Mouse (Mus musculus): ENCODE data around the gene Oscp1. TPM values are rescaled to one million over a fixed set of nuclear protein-coding genes. Genes with fewer than 3 reads are reported as not detected.

Oscp1 gene
- polyA plus RNA-seq, 1 experiment from 2014 or later, result 27.8 TPM

- peak; percentile 30 for ATAC-seq
These were observed 46.1 kb downstream of the Oscp1 start for GRCm38 (mm10) chr4:126104261-126105075.

GRCm38 (mm10) chr4:126105131-126105783 lies 46.9 kb downstream of the Oscp1 start:
- 51% methylated on average over 7 of the region's 7 CpGs for WGBS
- Histone ChIP-seq H3K27me3 (no peaks in the 10 kb centered on the region), H3K9ac (peak overlapping the region; percentile 87), H3K27ac (no peak overlapping the region), H3K4me2 (peak overlapping the region; percentile 97), H3K9me3 (replicated peaks) (no peaks in the 10 kb centered on the region), H3K4me1 (peaks cover 67% of the 10 kb centered on the region), H3K4me3 (peak overlapping the region; percentile 93), H3K36me3 (ENCODE audit: poor library complexity, severe bottlenecking) (no peaks in the 10 kb centered on the region)
- no peak for ATAC-seq

More at GRCm38 (mm10) chr4:126104261-126105075, 46.1 kb downstream of the Oscp1 start:
- Histone ChIP-seq H3K27me3 (no peaks in the 10 kb centered on the region), H3K36me3 (ENCODE audit: poor library complexity, severe bottlenecking) (no peaks in the 10 kb centered on the region), H3K27ac (peak overlapping the region; percentile 44; the same call in 1 of the 2 replicates), H3K9me3 (replicated peaks) (no peaks in the 10 kb centered on the region), H3K4me1 (peaks cover 64% of the 10 kb centered on the region), H3K4me2 (peak overlapping the region; percentile 97), H3K4me3 (peak overlapping the region; percentile 93), H3K9ac (peak overlapping the region; percentile 87)
- WGBS, result 3% methylated on average over 34 of the region's 34 CpGs

- Histone ChIP-seq H3K4me3 (no peak overlapping the region), H3K9ac (peak overlapping the region; percentile 37; the same call in 1 of the 2 replicates), H3K4me1 (peaks cover 55% of the 10 kb centered on the region), H3K4me2 (no peak overlapping the region), H3K9me3 (replicated peaks) (no peaks in the 10 kb centered on the region), H3K27ac (no peak overlapping the region), H3K36me3 (ENCODE audit: poor library complexity, severe bottlenecking) (no peaks in the 10 kb centered on the region), H3K27me3 (no peaks in the 10 kb centered on the region)
- WGBS, result 25% methylated on average over 8 of the region's 8 CpGs
- no peak for ATAC-seq
These were observed 49.8 kb downstream of the Oscp1 start for GRCm38 (mm10) chr4:126108061-126108740.

GRCm38 (mm10) chr4:126109613-126110373 lies 51.4 kb downstream of the Oscp1 start:
- Histone ChIP-seq H3K36me3 (ENCODE audit: poor library complexity, severe bottlenecking) (no peaks in the 10 kb centered on the region), H3K9ac (peak overlapping the region; percentile 27), H3K4me2 (no peak overlapping the region), H3K27ac (peak overlapping the region; percentile 49), H3K9me3 (replicated peaks) (no peaks in the 10 kb centered on the region), H3K4me1 (peaks cover 53% of the 10 kb centered on the region), H3K27me3 (no peaks in the 10 kb centered on the region), H3K4me3 (no peak overlapping the region)
- 83% methylated on average over 10 of the region's 10 CpGs for WGBS
- ATAC-seq, result no peak

- Histone ChIP-seq H3K27me3 (no peaks in the 10 kb centered on the region), H3K36me3 (ENCODE audit: poor library complexity, severe bottlenecking) (no peaks in the 10 kb centered on the region), H3K9me3 (replicated peaks) (no peaks in the 10 kb centered on the region), H3K4me3 (no peak overlapping the region), H3K4me2 (peak overlapping the region; percentile 24), H3K27ac (peak overlapping the region; percentile 49), H3K4me1 (peaks cover 47% of the 10 kb centered on the region), H3K9ac (peak overlapping the region; percentile 27)
- peak; percentile 45 for ATAC-seq
- WGBS, result 16% methylated on average over 12 of the region's 12 CpGs
These were observed 52.2 kb downstream of the Oscp1 start for GRCm38 (mm10) chr4:126110374-126111152.

GRCm38 (mm10) chr4:126111153-126111549 lies 52.8 kb downstream of the Oscp1 start:
- Histone ChIP-seq H3K4me1 (peaks cover 44% of the 10 kb centered on the region), H3K9me3 (replicated peaks) (no peaks in the 10 kb centered on the region), H3K27ac (peak overlapping the region; percentile 49), H3K4me2 (peak overlapping the region; percentile 24), H3K36me3 (ENCODE audit: poor library complexity, severe bottlenecking) (no peaks in the 10 kb centered on the region), H3K9ac (peak overlapping the region; percentile 27), H3K4me3 (no peak overlapping the region), H3K27me3 (no peaks in the 10 kb centered on the region)
- 23% methylated on average over 7 of the region's 7 CpGs for WGBS
- no peak for ATAC-seq

- H3K27ac ChIP-seq, result no peak overlapping the region
- H3K4me3 ChIP-seq, result no peak overlapping the region
- H3K9me3 ChIP-seq (replicated peaks), result no peaks in the 10 kb centered on the region
- no peak overlapping the region for H3K9ac ChIP-seq
- H3K4me1 ChIP-seq, result peaks cover 37% of the 10 kb centered on the region
- ATAC-seq, result no peak
- H3K4me2 ChIP-seq, result no peak overlapping the region
- 81% methylated on average over 4 of the region's 4 CpGs for WGBS
- peaks cover 4% of the 10 kb centered on the region; the same call in 1 of the 2 replicates for H3K36me3 ChIP-seq (ENCODE audit: poor library complexity, severe bottlenecking)
- no peaks in the 10 kb centered on the region for H3K27me3 ChIP-seq
These were observed 54.9 kb downstream of the Oscp1 start for GRCm38 (mm10) chr4:126113243-126113642.

GRCm38 (mm10) chr4:126113943-126114342 lies 55.6 kb downstream of the Oscp1 start:
- H3K36me3 ChIP-seq (ENCODE audit: poor library complexity, severe bottlenecking), result peaks cover 6% of the 10 kb centered on the region; the same call in 1 of the 2 replicates
- H3K4me2 ChIP-seq, result no peak overlapping the region
- no peak overlapping the region for H3K9ac ChIP-seq
- no peak overlapping the region for H3K27ac ChIP-seq
- no peaks in the 10 kb centered on the region for H3K27me3 ChIP-seq
- H3K4me1 ChIP-seq, result peaks cover 36% of the 10 kb centered on the region
- no peak for ATAC-seq
- H3K9me3 ChIP-seq (replicated peaks), result no peaks in the 10 kb centered on the region
- H3K4me3 ChIP-seq, result no peak overlapping the region
- 20% methylated on average over 6 of the region's 6 CpGs for WGBS

GRCm38 (mm10) chr4:126115411-126115810 lies 57.0 kb downstream of the Oscp1 start:
- Histone ChIP-seq H3K9ac (no peak overlapping the region), H3K9me3 (replicated peaks) (no peaks in the 10 kb centered on the region), H3K4me1 (peaks cover 27% of the 10 kb centered on the region), H3K4me2 (no peak overlapping the region), H3K27me3 (no peaks in the 10 kb centered on the region), H3K27ac (no peak overlapping the region), H3K4me3 (no peak overlapping the region), H3K36me3 (ENCODE audit: poor library complexity, severe bottlenecking) (peaks cover 9% of the 10 kb centered on the region; the same call in 1 of the 2 replicates)
- ATAC-seq, result no peak
- WGBS, result 90% methylated on average over 9 of the region's 9 CpGs

- Histone ChIP-seq H3K27ac (no peak overlapping the region), H3K9me3 (replicated peaks) (0 out of 2 replicates have a peak, but pooled peaks cover 2% of the 10 kb centered on the region), H3K27me3 (no peaks in the 10 kb centered on the region), H3K9ac (no peak overlapping the region), H3K4me3 (no peak overlapping the region), H3K4me2 (no peak overlapping the region), H3K4me1 (peaks cover 21% of the 10 kb centered on the region), H3K36me3 (ENCODE audit: poor library complexity, severe bottlenecking) (peaks cover 12% of the 10 kb centered on the region)
- WGBS, result 76% methylated on average over 6 of the region's 6 CpGs
- ATAC-seq, result no peak
These were observed 57.6 kb downstream of the Oscp1 start for GRCm38 (mm10) chr4:126115871-126116521.

Data from forebrain, embryonic 13.5 days (tissue).